Mouse (Mus musculus): ENCODE results near the gene Clpsl2.
A peak's percentile ranks its signal among the peaks of the same experiment; 100 is the strongest.

Gene Clpsl2

DNA sequence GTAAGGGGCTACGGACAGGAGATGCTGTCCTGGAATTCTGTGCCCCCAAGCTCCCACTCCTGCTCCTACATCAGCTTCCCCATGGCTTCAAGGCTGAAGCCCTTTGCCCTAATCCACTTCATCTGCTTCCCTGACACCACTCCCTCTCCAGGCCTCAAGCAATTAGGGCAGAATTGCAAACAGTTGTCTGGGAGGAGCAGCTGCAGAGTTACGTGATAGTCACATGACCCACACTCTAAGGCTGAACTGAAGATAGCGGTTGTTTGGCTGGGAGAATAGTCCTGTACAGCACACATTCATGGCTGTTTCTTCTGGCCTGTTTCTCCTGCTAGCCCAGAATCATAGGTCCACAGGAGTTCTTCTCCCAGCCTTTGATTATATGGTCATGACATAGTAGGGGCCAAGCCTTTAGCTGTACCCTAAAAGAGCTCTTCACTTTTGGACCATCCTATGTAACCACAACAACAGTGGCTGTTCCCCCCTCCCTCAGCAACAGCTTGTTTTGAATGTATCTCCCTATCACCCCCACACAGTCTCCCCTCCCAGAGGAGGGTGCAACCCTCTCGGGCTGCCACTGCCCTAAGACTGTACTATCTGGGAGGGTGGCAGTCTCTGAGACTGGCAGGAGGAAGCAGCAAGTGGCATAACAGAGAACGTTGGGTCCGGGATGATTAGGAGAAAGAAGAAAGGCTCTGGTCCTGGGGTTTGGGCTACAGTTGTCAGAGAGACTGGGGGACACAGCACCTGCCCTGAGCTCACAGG, 7.6 kb downstream of the Clpsl2 start:
- DNase-seq (ENCODE audit: extremely low read depth, insufficient read length, low spot score): no peak

DNA sequence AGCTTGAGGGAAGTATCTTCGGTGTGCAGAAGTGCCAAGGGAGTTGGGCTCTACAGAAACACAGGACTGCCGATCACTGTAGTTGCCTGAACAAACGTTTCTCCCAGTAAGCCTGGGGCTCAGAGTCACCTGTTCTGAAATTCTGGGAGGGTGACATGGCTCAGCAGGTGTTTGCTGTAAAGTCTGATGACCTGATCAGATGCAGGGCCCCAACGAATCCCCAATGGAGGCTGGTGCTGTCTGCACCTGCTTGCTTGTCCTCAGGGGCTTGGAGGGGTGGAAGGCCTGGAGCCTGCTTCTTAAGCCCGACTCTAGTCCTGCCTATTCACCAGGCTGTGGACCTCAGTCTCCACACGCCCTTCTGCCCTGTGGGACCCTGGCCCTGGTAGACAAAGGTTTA, 8.6 kb downstream of the Clpsl2 start:
- no peak for DNase-seq (ENCODE audit: extremely low read depth, insufficient read length, low spot score)

DNA sequence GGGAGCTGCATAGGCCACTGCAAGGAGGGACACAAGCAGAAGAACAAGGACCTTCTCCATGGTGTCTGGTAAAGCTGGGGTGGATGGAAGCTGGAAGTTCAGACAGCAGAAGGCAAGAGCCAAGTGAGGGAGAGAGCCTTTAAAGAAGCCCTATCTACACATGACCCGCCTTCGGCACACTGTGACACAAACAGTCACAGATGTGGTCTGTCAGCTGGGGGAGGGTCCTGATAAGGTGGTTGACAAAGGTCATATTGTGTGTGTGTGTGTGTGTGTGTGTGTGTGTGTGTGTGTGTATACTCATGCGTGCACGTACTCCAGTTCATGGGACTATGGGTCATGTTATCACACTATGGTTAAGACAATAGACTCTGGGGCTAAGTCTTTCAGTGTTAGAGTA, 11.4 kb downstream of the Clpsl2 start, which contains the start of gene Clps:
Gene Clps (minus strand): TSS at position 169 of the 400 bp plus-strand sequence.
- no peak for DNase-seq (ENCODE audit: extremely low read depth, insufficient read length, low spot score)

DNA sequence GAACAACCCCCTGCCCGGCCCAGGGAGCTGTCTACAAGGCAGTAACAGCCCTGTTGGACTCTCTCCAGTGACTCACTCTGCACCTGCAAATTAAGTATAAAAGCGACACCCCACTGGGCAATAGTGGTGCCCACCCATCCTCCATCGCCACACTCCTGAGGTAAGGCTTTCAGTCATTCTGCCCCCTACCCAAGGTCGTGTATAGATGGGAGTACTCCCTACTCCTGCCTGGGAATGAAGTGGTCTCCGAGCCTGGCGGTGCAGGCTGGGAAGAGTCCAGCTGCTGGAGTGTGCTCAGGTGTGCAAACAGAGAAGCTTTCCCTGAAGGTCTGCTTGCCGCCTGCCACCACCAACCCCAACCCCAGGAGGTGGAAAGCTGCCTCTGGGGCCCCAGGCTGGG, 12.4 kb downstream of the Clpsl2 start:
- DNase-seq (ENCODE audit: extremely low read depth, insufficient read length, low spot score): no peak

DNA sequence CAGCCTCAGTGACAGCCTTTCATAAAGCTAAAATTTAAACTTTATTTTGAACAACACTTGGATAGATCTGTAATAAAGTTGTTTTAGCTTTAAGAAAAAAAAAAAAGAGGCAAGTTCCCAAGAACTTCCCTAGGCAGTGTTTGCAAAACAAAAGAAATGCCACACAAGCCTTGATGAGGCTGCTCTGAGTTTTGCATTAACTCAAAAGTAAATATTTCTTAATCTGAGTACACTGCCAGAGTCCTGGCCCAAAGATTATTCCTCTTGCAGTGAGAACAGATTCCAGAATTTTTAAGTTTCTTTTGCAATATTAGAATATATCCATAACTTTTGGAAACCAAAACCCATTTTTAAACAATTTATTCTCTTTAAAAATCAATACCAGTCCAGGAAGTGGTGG, 16.0 kb downstream of the Clpsl2 start:
- no peak for DNase-seq (ENCODE audit: extremely low read depth, insufficient read length, low spot score)

DNA sequence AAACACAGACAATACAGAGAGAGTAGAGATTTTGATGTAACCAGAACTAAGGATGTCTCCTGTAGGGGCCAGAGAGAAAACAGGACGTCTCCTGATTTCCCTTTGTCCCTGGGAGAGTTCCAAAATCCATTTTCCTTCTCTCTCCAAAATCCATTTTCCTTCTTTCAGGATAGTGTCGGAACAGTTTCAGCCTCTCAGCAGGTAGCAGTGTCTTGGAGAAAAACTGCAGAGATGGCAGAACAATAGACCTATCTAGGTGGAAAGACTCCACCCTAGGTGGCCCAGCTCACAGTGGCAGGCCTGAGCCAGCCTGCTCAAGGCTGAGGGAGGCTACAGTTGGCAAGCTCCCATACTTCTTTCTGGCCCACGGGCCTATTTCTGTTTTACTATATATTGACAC, 18.3 kb downstream of the Clpsl2 start:
- no peak for DNase-seq (ENCODE audit: extremely low read depth, insufficient read length, low spot score)

DNA sequence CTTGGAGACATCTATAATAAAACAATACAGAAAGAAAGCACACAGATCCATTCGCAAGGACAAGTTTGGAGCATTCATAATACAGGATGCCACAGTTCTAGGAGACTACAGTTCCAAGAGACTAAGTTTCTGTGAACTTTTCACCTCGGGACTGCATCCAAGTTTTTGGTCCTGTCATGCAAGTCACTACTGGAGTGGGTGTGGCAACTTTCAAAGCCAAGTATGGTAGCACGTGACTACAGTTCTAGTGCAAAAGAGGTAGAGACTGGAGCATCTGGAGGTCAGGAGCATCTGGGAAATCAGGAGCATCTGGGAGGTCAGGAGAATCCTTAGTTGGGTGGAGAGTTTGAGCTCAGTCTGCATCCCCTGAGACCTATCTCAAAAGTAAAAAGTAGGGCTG, 22.7 kb downstream of the Clpsl2 start:
- DNase-seq (ENCODE audit: extremely low read depth, insufficient read length, low spot score): no peak

DNA sequence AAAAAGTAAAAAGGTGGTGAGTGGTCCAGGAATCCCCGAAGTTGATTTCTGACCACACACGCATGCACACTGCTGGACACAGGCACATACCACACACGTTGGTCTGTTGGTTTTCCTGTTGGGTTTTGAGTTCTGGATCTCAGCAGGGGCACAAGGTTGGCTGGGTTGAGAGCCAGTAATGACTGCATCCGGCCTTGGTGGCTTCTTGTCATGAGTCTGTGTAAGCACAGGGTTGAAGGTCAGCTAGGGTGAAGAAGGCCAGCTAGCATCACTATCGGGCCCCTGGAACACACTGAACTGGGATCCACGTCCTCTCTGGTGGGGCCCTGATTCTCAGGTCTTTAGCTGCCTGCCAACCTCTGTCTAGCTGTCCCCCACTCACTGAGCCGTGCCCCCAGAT, 23.3 kb downstream of the Clpsl2 start:
- DNase-seq (ENCODE audit: extremely low read depth, insufficient read length, low spot score): no peak

DNA sequence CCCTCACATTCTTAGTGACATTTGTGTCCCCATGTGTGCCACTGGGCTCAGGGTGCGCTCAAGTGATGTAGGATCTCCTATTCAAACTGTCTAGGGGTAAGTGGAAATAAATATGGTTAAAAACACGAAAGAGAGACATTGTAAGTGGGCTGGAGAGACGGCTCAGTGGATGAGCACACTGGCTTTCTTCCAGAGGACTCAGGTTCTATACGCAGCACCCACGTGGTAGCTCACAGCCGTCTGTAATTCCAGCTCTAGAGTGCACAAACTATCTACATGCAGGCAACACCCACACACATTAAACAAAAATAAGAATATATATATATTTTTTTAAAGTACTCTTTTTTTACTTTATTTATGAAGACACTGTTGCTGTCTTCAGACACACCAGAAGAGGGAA, 23.7 kb downstream of the Clpsl2 start:
- DNase-seq (ENCODE audit: extremely low read depth, insufficient read length, low spot score): no peak

DNA sequence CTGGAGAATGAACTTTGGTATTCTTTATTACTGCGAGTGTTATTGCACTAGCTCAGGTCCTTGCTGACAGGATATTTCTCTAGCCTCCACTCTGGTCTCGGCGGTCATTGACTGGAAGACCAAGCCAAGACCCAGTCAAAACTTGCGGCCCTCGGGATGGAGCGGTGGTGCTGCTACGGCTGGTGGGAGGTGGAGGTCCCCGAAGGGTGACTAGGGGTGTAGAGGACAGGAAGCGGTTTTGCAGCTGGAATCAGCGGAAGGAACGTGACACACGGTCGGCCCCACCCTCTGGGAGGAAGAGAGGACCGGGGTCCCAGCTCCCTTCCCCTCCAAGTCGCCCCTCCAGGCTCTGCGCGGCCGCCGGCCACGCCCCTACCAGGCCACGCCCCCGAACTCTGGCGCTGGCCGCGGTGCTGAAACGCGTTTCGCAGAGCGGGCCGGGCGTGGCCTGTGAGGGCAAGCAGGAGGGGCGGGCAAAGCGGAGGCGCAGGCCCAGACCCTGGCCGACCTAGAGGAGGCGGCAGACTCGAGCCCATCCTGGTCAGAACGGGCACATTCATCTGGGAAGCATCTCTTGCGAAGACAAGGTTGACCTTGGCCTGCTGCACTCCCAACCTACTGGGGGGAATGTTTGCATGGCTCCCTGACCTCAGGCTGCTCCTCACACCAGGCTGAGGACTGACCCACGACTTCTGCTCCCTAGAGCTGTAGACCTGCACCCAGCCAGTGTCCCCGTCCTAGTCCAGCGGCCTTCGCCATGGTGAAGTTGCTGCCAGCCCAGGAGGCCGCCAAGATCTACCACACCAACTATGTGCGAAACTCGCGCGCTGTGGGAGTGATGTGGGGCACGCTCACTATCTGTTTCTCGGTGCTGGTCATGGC, 26.3 kb downstream of the Clpsl2 start, which contains the start of gene Lhfpl5:
Gene Lhfpl5 (plus strand): TSS at position 398 of the 882 bp plus-strand sequence.
- no peak for DNase-seq (ENCODE audit: extremely low read depth, insufficient read length, low spot score)

DNA sequence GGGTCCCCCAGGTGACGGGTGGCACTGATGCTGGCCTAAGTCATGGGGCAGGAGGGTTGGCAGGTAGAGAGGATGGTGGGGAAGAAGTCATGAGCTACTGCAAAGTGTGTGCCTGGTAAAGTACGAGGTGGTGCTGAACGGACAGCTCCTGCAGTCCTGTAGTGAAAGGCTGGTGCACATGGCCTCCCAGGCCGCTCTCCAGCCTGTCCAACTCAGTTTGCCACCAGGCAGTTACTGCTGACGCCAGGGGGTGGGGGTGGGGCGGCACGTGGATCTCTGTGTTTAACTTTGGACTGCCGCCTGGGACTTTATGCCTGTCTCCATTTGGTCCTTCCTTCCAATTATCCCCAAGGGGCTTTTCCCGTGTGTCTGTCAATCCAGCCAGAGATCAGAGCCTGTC, 31.2 kb downstream of the Clpsl2 start:
- peak; percentile 42 for DNase-seq (ENCODE audit: extremely low read depth, insufficient read length, low spot score)

DNA sequence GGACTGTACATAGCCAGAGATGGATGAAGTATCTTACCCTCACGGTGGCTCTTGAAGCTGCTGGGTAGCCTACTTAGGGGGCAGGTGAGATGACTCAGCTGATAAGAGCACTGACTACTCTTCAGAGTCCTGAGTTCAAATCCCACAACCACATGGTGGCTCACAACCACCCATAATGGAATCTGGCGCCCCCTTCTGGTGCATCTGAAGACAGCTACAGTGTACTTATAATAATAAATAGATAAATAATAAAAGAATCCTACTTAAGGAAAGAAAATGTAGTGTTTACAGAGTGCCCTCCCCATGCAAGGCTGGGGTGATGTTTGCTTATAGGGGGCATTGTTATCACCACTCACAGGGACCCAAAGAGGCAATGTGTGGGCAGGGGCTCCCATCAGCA, 31.8 kb downstream of the Clpsl2 start:
- no peak for DNase-seq (ENCODE audit: extremely low read depth, insufficient read length, low spot score)

DNA sequence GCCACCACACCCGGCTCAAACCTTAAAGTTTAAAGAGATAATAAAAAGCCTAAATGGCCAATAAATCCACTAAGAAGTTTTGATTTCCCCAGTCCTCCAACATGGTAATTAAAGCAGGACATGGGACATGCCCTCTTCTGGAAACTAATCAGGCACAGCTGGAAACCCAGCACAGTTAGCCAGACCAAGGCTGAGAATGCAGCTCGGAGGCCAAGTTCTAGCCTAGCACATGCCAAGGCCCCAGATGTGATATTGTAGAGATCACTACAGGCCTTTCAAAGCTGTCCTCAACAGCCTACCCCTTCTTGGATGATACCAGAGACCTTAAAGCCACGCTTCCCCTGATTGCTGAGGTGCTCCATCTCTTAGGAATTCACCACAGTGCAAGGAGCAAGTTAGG, 37.3 kb downstream of the Clpsl2 start:
- no peak for DNase-seq (ENCODE audit: extremely low read depth, insufficient read length, low spot score)

DNA sequence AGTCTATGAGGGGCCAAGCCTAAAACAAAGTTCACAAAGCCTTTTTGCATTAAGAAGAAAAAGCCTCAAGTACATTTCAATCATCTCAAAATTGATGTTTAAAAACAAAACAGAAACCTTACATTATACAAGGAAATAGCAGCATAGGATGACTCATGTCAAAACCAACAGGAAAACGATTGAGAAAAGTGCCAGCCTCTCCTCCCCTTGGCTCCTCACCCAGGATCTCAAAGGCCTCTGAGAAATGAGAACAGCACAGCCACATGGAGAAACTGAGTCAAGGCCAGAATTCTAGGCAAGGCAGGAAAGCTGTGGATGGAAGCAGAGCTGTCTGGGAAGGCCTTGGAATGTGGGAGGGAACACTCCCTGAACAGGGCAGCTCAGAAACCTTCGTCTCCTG, 39.4 kb downstream of the Clpsl2 start:
- DNase-seq (ENCODE audit: extremely low read depth, insufficient read length, low spot score): no peak

DNA sequence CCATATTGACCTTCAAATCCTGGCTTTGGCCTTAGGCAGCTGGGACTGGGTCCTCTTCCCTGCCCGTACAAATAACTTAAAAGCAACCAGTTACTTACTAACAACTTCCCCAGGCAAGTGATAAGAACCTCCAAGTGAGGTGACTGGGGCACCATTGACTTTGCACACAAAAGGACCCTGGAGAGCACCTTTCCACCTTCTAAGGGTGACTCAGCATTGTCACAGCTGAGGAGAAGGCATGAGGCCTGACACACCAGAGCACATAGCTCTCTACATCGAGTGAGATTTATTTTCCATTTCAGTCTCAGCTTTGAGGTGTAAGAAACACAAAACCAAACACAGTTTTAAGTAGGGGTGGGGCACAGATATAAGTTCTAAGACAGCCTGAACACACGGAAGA, 41.4 kb downstream of the Clpsl2 start:
- no peak for DNase-seq (ENCODE audit: extremely low read depth, insufficient read length, low spot score)

DNA sequence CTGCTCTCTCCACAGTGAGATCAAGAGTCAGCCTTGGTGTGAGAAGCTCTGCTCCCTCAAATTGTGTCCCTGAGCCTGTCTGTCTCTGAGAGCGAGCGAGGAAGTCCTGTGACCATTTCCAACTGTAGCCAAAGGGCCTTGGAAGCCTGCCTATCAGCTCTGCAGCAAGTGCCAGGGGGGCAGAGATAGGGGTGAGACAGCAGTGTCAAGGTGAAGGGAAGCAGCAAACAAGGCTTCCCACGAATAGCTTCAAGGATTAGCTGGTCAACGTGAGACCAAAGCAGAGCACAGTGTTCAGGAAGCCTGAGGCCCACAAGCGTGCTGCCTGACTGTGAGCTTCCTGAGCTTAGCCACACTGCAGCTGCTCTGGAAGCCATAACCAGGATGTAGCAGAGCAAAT, 42.3 kb downstream of the Clpsl2 start:
- DNase-seq (ENCODE audit: extremely low read depth, insufficient read length, low spot score): no peak

DNA sequence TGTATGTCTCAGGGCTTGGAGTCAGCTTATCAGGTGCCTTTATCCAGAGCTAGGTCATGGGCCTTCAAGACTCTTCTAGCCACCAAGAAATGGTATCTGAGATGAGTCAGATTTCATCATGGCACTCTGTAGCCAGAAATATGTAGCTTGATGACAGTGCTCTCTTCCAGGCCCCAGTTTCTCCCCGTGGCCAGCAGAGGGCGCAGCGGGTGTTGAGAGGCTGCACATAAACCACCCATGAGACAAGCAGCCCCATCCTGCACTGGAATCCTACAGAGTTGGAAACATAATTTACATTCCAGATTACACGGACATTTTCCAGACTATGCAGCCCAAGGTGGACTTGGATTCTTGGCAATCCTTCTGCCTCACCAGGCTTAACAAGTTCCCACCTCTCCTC, 43.8 kb downstream of the Clpsl2 start:
- peak; percentile 58 for DNase-seq (ENCODE audit: extremely low read depth, insufficient read length, low spot score)

DNA sequence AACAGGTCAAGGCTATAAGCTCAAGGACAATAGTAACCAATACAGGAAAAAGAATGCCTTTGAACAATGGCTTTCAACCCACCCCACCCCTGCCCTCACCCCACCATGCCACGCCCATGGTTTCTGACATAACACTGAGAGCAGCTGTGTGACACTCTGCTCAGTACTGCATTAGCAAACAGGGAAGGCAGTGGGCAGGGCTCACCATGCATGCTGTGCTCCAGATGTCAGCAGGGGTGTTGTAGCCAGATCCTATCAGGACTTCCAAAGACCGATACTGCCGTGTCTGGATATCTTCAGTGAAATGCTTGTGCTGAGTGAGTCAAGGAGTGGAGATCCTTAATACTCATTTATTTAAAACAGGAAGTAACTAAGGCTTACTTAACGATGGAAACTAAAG, 44.8 kb downstream of the Clpsl2 start:
- DNase-seq (ENCODE audit: extremely low read depth, insufficient read length, low spot score): no peak

DNA sequence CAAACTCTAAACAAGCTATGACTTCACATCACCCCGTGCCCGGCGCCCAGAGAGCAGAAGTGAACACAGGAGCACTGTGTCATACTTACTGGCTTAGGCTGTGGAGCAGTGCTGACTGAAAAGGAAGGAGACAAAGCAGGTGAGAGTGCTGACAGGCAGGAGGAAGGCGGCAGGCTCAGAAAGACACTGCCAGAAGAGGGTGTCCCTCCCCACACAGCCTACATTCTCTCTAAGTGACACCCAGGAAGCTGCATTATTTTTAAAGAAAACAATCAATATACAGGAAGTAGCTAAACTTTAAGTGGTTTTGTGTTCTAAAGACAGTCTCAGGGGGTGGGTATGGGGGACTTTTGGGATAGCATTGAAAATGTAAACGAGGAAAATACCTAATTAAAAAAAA, 51.6 kb downstream of the Clpsl2 start:
- no peak for DNase-seq (ENCODE audit: extremely low read depth, insufficient read length, low spot score)

DNA sequence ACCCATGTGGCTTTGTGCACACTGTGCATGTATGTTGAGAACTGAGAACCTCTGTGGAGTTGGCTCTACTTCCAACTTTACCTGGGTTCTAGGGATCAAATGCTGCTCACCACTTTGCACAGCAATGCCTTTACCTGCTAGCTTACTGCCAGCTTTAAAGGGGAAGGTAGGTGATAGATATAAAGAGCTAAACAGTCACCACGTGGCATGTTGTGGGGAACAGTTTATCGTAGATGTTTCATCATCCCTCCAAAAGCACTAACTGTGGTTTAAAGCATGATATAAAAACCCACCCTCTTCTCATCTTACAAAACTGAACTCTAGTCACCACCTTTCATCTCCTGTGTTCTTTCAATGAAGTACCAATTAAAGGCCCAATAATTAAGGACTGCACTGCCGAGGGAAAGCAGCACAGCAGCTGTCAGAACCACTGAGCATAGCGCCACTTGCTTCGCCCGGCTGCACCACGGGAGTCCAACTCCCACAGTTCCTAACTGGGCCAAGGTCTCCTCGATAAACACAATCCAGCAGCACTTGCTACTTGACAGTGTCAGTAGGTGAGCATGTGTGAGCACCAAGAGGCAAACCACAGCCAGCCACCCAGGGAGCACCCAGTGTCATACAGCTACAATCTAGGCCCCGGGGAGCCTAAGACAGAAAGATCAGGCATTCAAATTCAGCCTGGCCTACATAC, 52.5 kb downstream of the Clpsl2 start:
- DNase-seq (ENCODE audit: extremely low read depth, insufficient read length, low spot score): no peak

All from 3134 (cell line).